Mouse (Mus musculus): Measurements from ENCODE around the gene Pdk2.

The Pdk2 gene

GRCm38 (mm10) chr11:95041139-95041609 lies at the start of gene Pdk2:
Pdk2 (minus strand) TSS chr11:95041354.
- peak; percentile 98 to 99 for DNase-seq (ENCODE audit: inconsistent age in 2 of 2, low spot score in 1 of 2)

- peak; percentile 77 to 84 for DNase-seq (ENCODE audit: inconsistent age in 2 of 2, low spot score in 1 of 2)
These were observed 48.0 kb upstream of the Pdk2 start for GRCm38 (mm10) chr11:95088857-95089779.

GRCm38 (mm10) chr11:95088286-95088685 lies 47.1 kb upstream of the Pdk2 start:
- DNase-seq (ENCODE audit: inconsistent age in 2 of 2, low spot score in 1 of 2) = no peak

- DNase-seq (ENCODE audit: inconsistent age in 2 of 2, low spot score in 1 of 2) = peak in 1 of 2 experiments; percentile 63
These were observed 46.4 kb upstream of the Pdk2 start for GRCm38 (mm10) chr11:95087301-95088228.

GRCm38 (mm10) chr11:95086229-95086628 lies 45.1 kb upstream of the Pdk2 start:
- DNase-seq (ENCODE audit: inconsistent age in 2 of 2, low spot score in 1 of 2) = peak in 1 of 2 experiments; percentile 61

GRCm38 (mm10) chr11:95085710-95086109 lies 44.6 kb upstream of the Pdk2 start:
- DNase-seq (ENCODE audit: inconsistent age in 2 of 2, low spot score in 1 of 2) = no peak

- no peak for DNase-seq (ENCODE audit: inconsistent age in 2 of 2, low spot score in 1 of 2)
These were observed 43.7 kb upstream of the Pdk2 start for GRCm38 (mm10) chr11:95084811-95085382.

GRCm38 (mm10) chr11:95084175-95084574 lies 43.0 kb upstream of the Pdk2 start:
- peak; percentile 62 to 77 for DNase-seq (ENCODE audit: inconsistent age in 2 of 2, low spot score in 1 of 2)

- DNase-seq (ENCODE audit: inconsistent age in 2 of 2, low spot score in 1 of 2) = no peak
These were observed 41.7 kb upstream of the Pdk2 start for GRCm38 (mm10) chr11:95082896-95083295.

- DNase-seq (ENCODE audit: inconsistent age in 2 of 2, low spot score in 1 of 2) = peak in 1 of 2 experiments; percentile 59
These were observed 39.6 kb upstream of the Pdk2 start for GRCm38 (mm10) chr11:95080783-95081182.

- DNase-seq (ENCODE audit: inconsistent age in 2 of 2, low spot score in 1 of 2) = peak; percentile 83 to 90
These were observed 38.2 kb upstream of the Pdk2 start for GRCm38 (mm10) chr11:95079256-95079875.

GRCm38 (mm10) chr11:95077956-95078355 lies 36.8 kb upstream of the Pdk2 start:
- peak in 1 of 2 experiments; percentile 41 for DNase-seq (ENCODE audit: inconsistent age in 2 of 2, low spot score in 1 of 2)

GRCm38 (mm10) chr11:95076536-95077111 lies 35.5 kb upstream of the Pdk2 start, which contains the start of gene Itga3:
Itga3 (minus strand) TSS chr11:95076801.
- DNase-seq (ENCODE audit: inconsistent age in 2 of 2, low spot score in 1 of 2) = peak; percentile 89 to 95

GRCm38 (mm10) chr11:95076041-95076535 lies 34.9 kb upstream of the Pdk2 start:
- DNase-seq (ENCODE audit: inconsistent age in 2 of 2, low spot score in 1 of 2) = peak; percentile 80 to 93

- DNase-seq (ENCODE audit: inconsistent age in 2 of 2, low spot score in 1 of 2) = peak in 1 of 2 experiments; percentile 65
These were observed 34.3 kb upstream of the Pdk2 start for GRCm38 (mm10) chr11:95075197-95076040.

- DNase-seq (ENCODE audit: inconsistent age in 2 of 2, low spot score in 1 of 2) = no peak
These were observed 33.5 kb upstream of the Pdk2 start for GRCm38 (mm10) chr11:95074694-95075093.

GRCm38 (mm10) chr11:95073835-95074234 lies 32.7 kb upstream of the Pdk2 start:
- DNase-seq (ENCODE audit: inconsistent age in 2 of 2, low spot score in 1 of 2) = no peak

- DNase-seq (ENCODE audit: inconsistent age in 2 of 2, low spot score in 1 of 2) = no peak
These were observed 31.6 kb upstream of the Pdk2 start for GRCm38 (mm10) chr11:95072804-95073203.

- no peak for DNase-seq (ENCODE audit: inconsistent age in 2 of 2, low spot score in 1 of 2)
These were observed 31.0 kb upstream of the Pdk2 start for GRCm38 (mm10) chr11:95072136-95072535.

Data from adrenal gland, adult (tissue).